In genomic region chr3:129879131-129879757, GRCm38 (mm10) we compare ENCODE assay signal across 8 mouse cellular contexts. TPM values are rescaled to one million over a fixed set of nuclear protein-coding genes. Genes with fewer than 3 reads are reported as not detected.
A peak's percentile ranks its signal among the peaks of the same experiment; 100 is the strongest.
DNase-seq lines count a peak whose midpoint lies in the region; ATAC-seq and TF ChIP-seq lines count a peak whose summit lies in the region.

No protein-coding gene starts in this region.

- peak overlapping the region; percentile 43 for H3K4me3 ChIP-seq in C2C12 (ENCODE audit: insufficient read depth, poor library complexity, severe bottlenecking)
- H3K4me3 ChIP-seq in embryonic facial prominence, embryonic 12.5 days, result peak overlapping the region; percentile 75

- no peak for TF ChIP-seq CTCF in C2C12 (IDR thresholded peaks at IDR 0.05; ENCODE audit: control insufficient read depth, insufficient read depth, insufficient read length)

- peak; percentile 42 for ATAC-seq in embryonic facial prominence, embryonic 12.5 days (ENCODE audit: insufficient number of reproducible peaks, insufficient read depth, low FRiP score, low TSS enrichment)
- ATAC-seq in megakaryocyte-erythroid progenitor cell, adult 5-6 weeks (replicated peaks; ENCODE audit: low FRiP score, low TSS enrichment, poor library complexity, severe bottlenecking), result peak; percentile 31

- intact Hi-C loops in heart, postnatal 14 days (cut with DNase I), result loop anchor here (2.0 kb wide), 1 partner anchor 48 kb away; the partner anchor contains the start of gene Gar1

- no peak overlapping the region for H3K27ac ChIP-seq in embryonic facial prominence, embryonic 12.5 days

- no peaks in the 10 kb centered on the region for H3K4me1 ChIP-seq in embryonic facial prominence, embryonic 12.5 days

- H3K9ac ChIP-seq in embryonic facial prominence, embryonic 12.5 days, result peak overlapping the region; percentile 69

- no peaks in the 10 kb centered on the region for H3K36me3 ChIP-seq in C2C12 (ENCODE audit: control insufficient read depth, insufficient read depth)
- no peaks in the 10 kb centered on the region for H3K36me3 ChIP-seq in embryonic facial prominence, embryonic 12.5 days

- H3K27me3 ChIP-seq in C2C12 (ENCODE audit: control insufficient read depth, insufficient read depth, insufficient read length), result no peaks in the 10 kb centered on the region
- no peaks in the 10 kb centered on the region for H3K27me3 ChIP-seq in embryonic facial prominence, embryonic 12.5 days

- peak; percentile 31 for DNase-seq in Muller cell, postnatal 12 days (ENCODE audit: inconsistent ontology term)
- DNase-seq in heart, postnatal 14 days, result peak; percentile 25 to 37
- DNase-seq in kidney, postnatal 4 days, result peak; percentile 30 to 57
- peak; percentile 59 for DNase-seq in testis, postnatal 14 days (ENCODE audit: low spot score)
- DNase-seq in right cerebral cortex, postnatal 36 days (ENCODE audit: low spot score in 2 of 2), result no peak

- no peaks in the 10 kb centered on the region for H3K79me3 ChIP-seq in C2C12 (ENCODE audit: low read depth)

- peak overlapping the region; percentile 33 for H3ac ChIP-seq in C2C12 (ENCODE audit: control insufficient read depth, insufficient read length, low read depth)

- H3K79me2 ChIP-seq in C2C12 (ENCODE audit: control insufficient read depth, insufficient read depth), result no peaks in the 10 kb centered on the region

- H3K4me2 ChIP-seq in embryonic facial prominence, embryonic 12.5 days (replicated peaks), result peak overlapping the region; percentile 89

- under 1% methylated on average over 22 of the region's 25 CpGs for WGBS in embryonic facial prominence, embryonic 12.5 days

- H3K9me3 ChIP-seq in embryonic facial prominence, embryonic 12.5 days, result no peaks in the 10 kb centered on the region

TF ChIP-seq in C2C12, 6 proteins besides CTCF, POLR2A, EP300 and RAD21:
- TF ChIP-seq USF1 (IDR thresholded peaks at IDR 0.05; ENCODE audit: low read depth) (no peak), CEBPB (IDR thresholded peaks at IDR 0.05; ENCODE audit: low read depth) (no peak), MYOD1 (IDR thresholded peaks at IDR 0.05; ENCODE audit: control insufficient read depth, insufficient read length, low read depth) (no peak), MAX (IDR thresholded peaks at IDR 0.05) (no peak), MYOG (IDR thresholded peaks at IDR 0.05; ENCODE audit: control insufficient read depth, extremely low read depth, insufficient read length) (no peak), FOSL1 (IDR thresholded peaks at IDR 0.05; ENCODE audit: insufficient read depth, low read length, poor library complexity, severe bottlenecking) (no peak)

RNA-seq across cellular contexts. Expression of gene Pla2g12a, which starts 0.8 kb away (rescaled TPM):
- polyA plus RNA-seq in C2C12 (2012; fragmentation: generic; extraction: Trizol), result 20.3 TPM
- 25.2 and 26.3 TPM in 2 replicates for polyA plus RNA-seq in embryonic facial prominence, embryonic 12.5 days (2016; fragmentation: Nextera tagmentation; extraction: Ambion mirVana)
- 10 to 100 TPM; 25.1 to 30.6 TPM for total RNA-seq in heart, postnatal 14 days (2021)
- 110 and 118 TPM in 2 replicates for total RNA-seq in megakaryocyte-erythroid progenitor cell, adult 5-6 weeks (2014; fragmentation: Nextera tagmentation)
- total RNA-seq in megakaryocyte-erythroid progenitor cell, adult 5-6 weeks (2017), result 109 and 147 TPM in 2 replicates

RNA-seq across cellular contexts. Expression of gene Casp6, which starts 22.0 kb away (rescaled TPM):
- polyA plus RNA-seq in C2C12 (2012; fragmentation: generic; extraction: Trizol), result 16.7 TPM
- 96.3 and 102 TPM in 2 replicates for polyA plus RNA-seq in embryonic facial prominence, embryonic 12.5 days (2016; fragmentation: Nextera tagmentation; extraction: Ambion mirVana)
- 10 to 100 TPM; 16.2 to 20.0 TPM for total RNA-seq in heart, postnatal 14 days (2021)
- 35.0 and 40.7 TPM in 2 replicates for total RNA-seq in megakaryocyte-erythroid progenitor cell, adult 5-6 weeks (2014; fragmentation: Nextera tagmentation)
- total RNA-seq in megakaryocyte-erythroid progenitor cell, adult 5-6 weeks (2017), result 12.5 and 23.8 TPM in 2 replicates

RNA-seq across cellular contexts. Expression of gene Cfi, which starts 43.6 kb away (rescaled TPM):
- not detected for polyA plus RNA-seq in C2C12 (2012; fragmentation: generic; extraction: Trizol)
- 0.52 and 0.84 TPM in 2 replicates for polyA plus RNA-seq in embryonic facial prominence, embryonic 12.5 days (2016; fragmentation: Nextera tagmentation; extraction: Ambion mirVana)
- total RNA-seq in heart, postnatal 14 days (2021), result 1 to 10 TPM in 1 of 2 experiments, under 1 TPM in 1; 0.61 to 1.3 TPM
- total RNA-seq in megakaryocyte-erythroid progenitor cell, adult 5-6 weeks (2014; fragmentation: Nextera tagmentation), result not detected in 2 replicates
- total RNA-seq in megakaryocyte-erythroid progenitor cell, adult 5-6 weeks (2017), result not detected in 2 replicates

RNA-seq across cellular contexts. Expression of gene Gar1, which starts 48.0 kb away (rescaled TPM):
- 222 TPM for polyA plus RNA-seq in C2C12 (2012; fragmentation: generic; extraction: Trizol)
- polyA plus RNA-seq in embryonic facial prominence, embryonic 12.5 days (2016; fragmentation: Nextera tagmentation; extraction: Ambion mirVana), result 107 and 111 TPM in 2 replicates
- 10 to 100 TPM; 11.2 to 18.3 TPM for total RNA-seq in heart, postnatal 14 days (2021)
- 211 and 243 TPM in 2 replicates for total RNA-seq in megakaryocyte-erythroid progenitor cell, adult 5-6 weeks (2014; fragmentation: Nextera tagmentation)
- total RNA-seq in megakaryocyte-erythroid progenitor cell, adult 5-6 weeks (2017), result 51.3 and 56.8 TPM in 2 replicates

RNA-seq across cellular contexts. Expression of gene Rrh, which starts 56.9 kb away (rescaled TPM):
- polyA plus RNA-seq in C2C12 (2012; fragmentation: generic; extraction: Trizol), result 0.04 TPM
- 0.32 and 0.35 TPM in 2 replicates for polyA plus RNA-seq in embryonic facial prominence, embryonic 12.5 days (2016; fragmentation: Nextera tagmentation; extraction: Ambion mirVana)
- not detected for total RNA-seq in heart, postnatal 14 days (2021)
- 0.64 TPM in 1 of 2 replicates, not detected in the other for total RNA-seq in megakaryocyte-erythroid progenitor cell, adult 5-6 weeks (2014; fragmentation: Nextera tagmentation)
- total RNA-seq in megakaryocyte-erythroid progenitor cell, adult 5-6 weeks (2017), result 0.75 and 0.88 TPM in 2 replicates

Comparison
In these comparisons a context has a peak if more than half of its experiments do, and no peak if none do; other contexts are left out.
1. DNase-seq: peak in Muller cell, postnatal 12 days (single experiment), heart, postnatal 14 days (2 of 2), kidney, postnatal 4 days (2 of 2) and testis, postnatal 14 days (single experiment); none in right cerebral cortex, postnatal 36 days (0 of 2).